ENCODE assay signal across 15 mouse cellular contexts in genomic region chr2:51999996-52000395, GRCm38 (mm10). TPM values are rescaled to one million over a fixed set of nuclear protein-coding genes. Genes with fewer than 3 reads are reported as not detected.
"Had no signal": no experiment of that assay in that cellular context is flagged by ENCODE, and none has a peak within 500 bp of the region (broad histone marks: within the 10 kb centered on the region; RNA-seq: fewer than 3 reads in every experiment).

No protein-coding gene starts in this region.

- H3K27me3 ChIP-seq: liver, embryonic 13.5 days had no signal

- H3K4me1 ChIP-seq: liver, embryonic 13.5 days had no signal

- DNase-seq: kidney, adult 2 months; kidney, postnatal 25 days; layer of hippocampus, adult 9-11 months; liver, embryonic 13.5 days; lung, adult 2 months; lung, postnatal 14 days; lung, postnatal 4 days; midbrain, embryonic 14.5 days; thymus, postnatal 25 days had no signal

- H3K9me3 ChIP-seq: liver, embryonic 13.5 days had no signal

- H3K36me3 ChIP-seq: liver, embryonic 13.5 days had no signal

- H3K4me3 ChIP-seq: layer of hippocampus, adult 2 months; left cerebral cortex, adult 2 months; liver, embryonic 13.5 days had no signal

- H3K27ac ChIP-seq: kidney, postnatal 0 days; layer of hippocampus, adult 2 months; left cerebral cortex, adult 2 months; liver, embryonic 13.5 days; stomach, postnatal 0 days had no signal

RNA-seq across cellular contexts. Expression of gene Tnfaip6, which starts 37.8 kb away (rescaled TPM):
- total RNA-seq: megakaryocyte-erythroid progenitor cell, adult 5-6 weeks had no signal
- polyA plus RNA-seq: liver, adult 2 months had no signal
